Mouse (Mus musculus) lung, embryonic 15.5 days (tissue): ENCODE measurements around the gene Cep78. TPM values are rescaled to one million over a fixed set of nuclear protein-coding genes. Genes with fewer than 3 reads are reported as not detected.
A peak's percentile ranks its signal among the peaks of the same experiment; 100 is the strongest.
"Not testable (repeated sequence)": the region's sequence is repeated elsewhere in the genome, so short reads cannot be mapped to it uniquely, and the experiment has no call there.

Experiments
- ATAC-seq: fragments of 200-750 bp; cut with Nextera tagmentation; 2 replicates; pipeline ENCODE4 v1.8.0; 2017; ENCODE audit warnings: moderate number of reproducible peaks, borderline replicate concordance; ENCODE audit not compliant: low FRiP score, low TSS enrichment; ENCODE audit errors: extremely low read depth
- H3K27ac ChIP-seq: fragments of 300-500 bp; sonication (generic); 2 replicates; pipeline ENCODE4 v1.5.1; 2015; ENCODE audit warnings: moderate library complexity, mild to moderate bottlenecking, inconsistent platforms
- H3K27me3 ChIP-seq: fragments of 300-500 bp; sonication (generic); 2 replicates; pipeline ENCODE4 v1.6.1; 2015; ENCODE audit warnings: inconsistent platforms
- H3K36me3 ChIP-seq: fragments of 300-500 bp; sonication (generic); 2 replicates; pipeline ENCODE4 v1.6.1; 2015; ENCODE audit warnings: inconsistent platforms
- H3K4me1 ChIP-seq: fragments of 300-500 bp; sonication (generic); 2 replicates; pipeline ENCODE4 v1.6.1; 2015; ENCODE audit warnings: inconsistent platforms
- H3K4me2 ChIP-seq: fragments of 300-500 bp; sonication (generic); 2 replicates; pipeline ENCODE4 v1.6.1; 2015; ENCODE audit warnings: inconsistent platforms, mild to moderate bottlenecking, moderate library complexity
- H3K4me3 ChIP-seq: fragments of 300-500 bp; sonication (generic); 2 replicates; pipeline ENCODE4 v1.5.1; 2015; ENCODE audit warnings: mild to moderate bottlenecking, inconsistent platforms
- H3K9ac ChIP-seq: fragments of 300-500 bp; sonication (generic); 2 replicates; pipeline ENCODE4 v1.6.1; 2015; ENCODE audit warnings: inconsistent platforms
- H3K9me3 ChIP-seq: fragments of 300-500 bp; sonication (generic); 2 replicates; pipeline ENCODE4 v1.6.1; 2016; ENCODE audit warnings: inconsistent platforms
- WGBS: fragments of 180-500 bp; shearing (Covaris S2); methylation state at CpG from one replicate; pipeline ENCODE4 v1.1.7; 2015; 5-methylcytosine and 5-hydroxymethylcytosine counted together
- polyA plus RNA-seq: library from polyadenylated mRNA; unstranded; fragments of >200 nt; fragmentation: Nextera tagmentation; extraction: Ambion mirVana; gene quantifications from 2 replicates; pipeline ENCODE4 v1.2.1, GENCODE M21; 2015

Cep78 gene
- 29.9 and 30.6 TPM in 2 replicates for polyA plus RNA-seq

- Histone ChIP-seq H3K4me1 (peaks cover 15% of the 10 kb centered on the region), H3K9ac (peak within 1 kb of the TSS; percentile 81), H3K4me2 (peak within 1 kb of the TSS; percentile 73), H3K27ac (peak within 1 kb of the TSS; percentile 82), H3K4me3 (peak within 1 kb of the TSS; percentile 74), H3K27me3 (no peaks in the 10 kb centered on the region), H3K36me3 (no peaks in the 10 kb centered on the region; the same call in 1 of the 2 replicates), H3K9me3 (no peaks in the 10 kb centered on the region)
- WGBS, result under 1% methylated on average over 82 of the region's 88 CpGs
- peak; percentile 94 for ATAC-seq
Observed at GRCm38 (mm10) chr19:15984449-15985171, at the start of gene Cep78. TSS of gene Cep78 (minus strand) at chr19:15984989.

- H3K27me3 ChIP-seq, result no peaks in the 10 kb centered on the region
- H3K9me3 ChIP-seq, result no peaks in the 10 kb centered on the region
- ATAC-seq, result no peak
- H3K9ac ChIP-seq, result no peak overlapping the region
- H3K4me2 ChIP-seq, result no peak overlapping the region
- H3K36me3 ChIP-seq, result no peaks in the 10 kb centered on the region
- no peak overlapping the region for H3K27ac ChIP-seq
- H3K4me1 ChIP-seq, result no peaks in the 10 kb centered on the region
- 74% methylated on average over 4 of the region's 4 CpGs for WGBS
- no peak overlapping the region for H3K4me3 ChIP-seq
Observed at GRCm38 (mm10) chr19:16031276-16031675, 46.5 kb upstream of the Cep78 start.

- peak; percentile 70; the same call in 1 of the 2 replicates for ATAC-seq
- H3K4me2 ChIP-seq, result peak overlapping the region; percentile 59
- H3K9me3 ChIP-seq, H3K27ac ChIP-seq, H3K4me1 ChIP-seq, H3K27me3 ChIP-seq, H3K36me3 ChIP-seq: not testable (repeated sequence)
- WGBS, result 20% methylated on average over 7 of the region's 9 CpGs
- peak overlapping the region; percentile 47 for H3K4me3 ChIP-seq
- 0 out of 2 replicates have a peak overlapping the region, but pooled peaks have one; percentile 27 for H3K9ac ChIP-seq
Observed at GRCm38 (mm10) chr19:16029253-16029771, 44.5 kb upstream of the Cep78 start.

- H3K4me3 ChIP-seq, result peak overlapping the region; percentile 47
- no peaks in the 10 kb centered on the region for H3K36me3 ChIP-seq
- 34% methylated on average over 5 of the region's 5 CpGs for WGBS
- H3K27ac ChIP-seq, result no peak overlapping the region
- H3K9ac ChIP-seq, result 0 out of 2 replicates have a peak overlapping the region, but pooled peaks have one; percentile 27
- no peaks in the 10 kb centered on the region for H3K27me3 ChIP-seq
- ATAC-seq, result no peak
- no peaks in the 10 kb centered on the region for H3K9me3 ChIP-seq
- no peaks in the 10 kb centered on the region for H3K4me1 ChIP-seq
- H3K4me2 ChIP-seq, result peak overlapping the region; percentile 59
Observed at GRCm38 (mm10) chr19:16028746-16029252, 44.0 kb upstream of the Cep78 start.

GRCm38 (mm10) chr19:16027876-16028670 lies 43.3 kb upstream of the Cep78 start:
- Histone ChIP-seq H3K9ac (no peak overlapping the region), H3K4me1 (no peaks in the 10 kb centered on the region), H3K9me3 (no peaks in the 10 kb centered on the region), H3K27me3 (no peaks in the 10 kb centered on the region), H3K4me3 (no peak overlapping the region), H3K27ac (no peak overlapping the region), H3K36me3 (no peaks in the 10 kb centered on the region), H3K4me2 (no peak overlapping the region)
- 65% methylated on average over 15 of the region's 15 CpGs for WGBS
- no peak for ATAC-seq

- no peak overlapping the region for H3K4me2 ChIP-seq
- H3K4me3 ChIP-seq, result no peak overlapping the region
- WGBS, result 96% methylated on average over 5 of the region's 5 CpGs
- no peak overlapping the region for H3K9ac ChIP-seq
- H3K9me3 ChIP-seq, result no peaks in the 10 kb centered on the region
- no peaks in the 10 kb centered on the region for H3K27me3 ChIP-seq
- no peak overlapping the region for H3K27ac ChIP-seq
- no peaks in the 10 kb centered on the region for H3K36me3 ChIP-seq
- H3K4me1 ChIP-seq, result no peaks in the 10 kb centered on the region
- no peak for ATAC-seq
Observed at GRCm38 (mm10) chr19:16026276-16026675, 41.5 kb upstream of the Cep78 start.

GRCm38 (mm10) chr19:16022178-16022577 lies 37.4 kb upstream of the Cep78 start:
- WGBS, result 44% methylated on average over 10 of the region's 10 CpGs
- Histone ChIP-seq H3K4me3 (no peak overlapping the region), H3K27ac (no peak overlapping the region), H3K4me1 (no peaks in the 10 kb centered on the region), H3K9me3 (no peaks in the 10 kb centered on the region), H3K27me3 (no peaks in the 10 kb centered on the region), H3K36me3 (no peaks in the 10 kb centered on the region), H3K4me2 (no peak overlapping the region), H3K9ac (no peak overlapping the region)
- no peak for ATAC-seq

GRCm38 (mm10) chr19:16016171-16016570 lies 31.4 kb upstream of the Cep78 start:
- H3K9ac ChIP-seq, result no peak overlapping the region
- H3K4me1 ChIP-seq, result no peaks in the 10 kb centered on the region
- no peak overlapping the region for H3K4me2 ChIP-seq
- no peaks in the 10 kb centered on the region for H3K27me3 ChIP-seq
- H3K27ac ChIP-seq, result no peak overlapping the region
- H3K9me3 ChIP-seq, result no peaks in the 10 kb centered on the region
- ATAC-seq, result no peak
- no peaks in the 10 kb centered on the region for H3K36me3 ChIP-seq
- H3K4me3 ChIP-seq, result no peak overlapping the region
- 44% methylated on average over 1 of the region's 1 CpGs for WGBS

- Histone ChIP-seq H3K27ac (no peak overlapping the region), H3K4me1 (no peaks in the 10 kb centered on the region), H3K4me2 (no peak overlapping the region), H3K27me3 (no peaks in the 10 kb centered on the region), H3K9me3 (no peaks in the 10 kb centered on the region), H3K36me3 (no peaks in the 10 kb centered on the region), H3K9ac (no peak overlapping the region), H3K4me3 (no peak overlapping the region)
- ATAC-seq, result no peak
- WGBS, result 54% methylated on average over 10 of the region's 10 CpGs
Observed at GRCm38 (mm10) chr19:16015191-16015968, 30.6 kb upstream of the Cep78 start.

- no peaks in the 10 kb centered on the region for H3K36me3 ChIP-seq
- no peak overlapping the region for H3K9ac ChIP-seq
- no peak overlapping the region for H3K4me3 ChIP-seq
- no peaks in the 10 kb centered on the region for H3K4me1 ChIP-seq
- no peak overlapping the region for H3K27ac ChIP-seq
- no peak for ATAC-seq
- H3K27me3 ChIP-seq, result no peaks in the 10 kb centered on the region
- WGBS, result 69% methylated on average over 6 of the region's 6 CpGs
- no peak overlapping the region for H3K4me2 ChIP-seq
- H3K9me3 ChIP-seq, result no peaks in the 10 kb centered on the region
Observed at GRCm38 (mm10) chr19:16009746-16010337, 25.1 kb upstream of the Cep78 start.

- no peak overlapping the region for H3K4me3 ChIP-seq
- H3K9ac ChIP-seq, result no peak overlapping the region
- H3K36me3 ChIP-seq, result no peaks in the 10 kb centered on the region
- no peak overlapping the region for H3K27ac ChIP-seq
- no peaks in the 10 kb centered on the region for H3K4me1 ChIP-seq
- no peak for ATAC-seq
- no peaks in the 10 kb centered on the region for H3K27me3 ChIP-seq
- WGBS, result 78% methylated on average over 4 of the region's 4 CpGs
- no peaks in the 10 kb centered on the region for H3K9me3 ChIP-seq
- no peak overlapping the region for H3K4me2 ChIP-seq
Observed at GRCm38 (mm10) chr19:16009111-16009510, 24.3 kb upstream of the Cep78 start.
